13 mouse cellular contexts compared by ENCODE assay signal in the genomic region with DNA sequence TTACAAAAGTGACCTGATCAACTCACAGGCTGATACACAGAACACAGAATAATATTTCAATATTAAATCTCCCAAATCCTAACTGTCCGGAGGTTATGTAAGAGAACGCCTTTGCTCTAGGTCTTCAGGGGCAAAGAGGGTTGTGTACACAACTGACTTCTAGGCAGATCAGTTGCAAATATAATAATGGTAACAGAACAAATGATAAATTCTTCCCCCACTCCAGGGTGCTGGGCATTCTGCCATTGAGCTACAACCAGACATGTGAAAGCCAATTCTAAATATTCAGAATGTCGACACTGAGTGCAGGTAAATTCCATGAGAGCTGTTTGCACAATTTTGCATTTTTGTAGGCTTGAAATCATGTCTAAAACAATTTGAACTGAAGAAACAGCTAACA. TPM values are rescaled to one million over a fixed set of nuclear protein-coding genes. Genes with fewer than 3 reads are reported as not detected.
DNase-seq lines count a peak whose midpoint lies in the region; ATAC-seq and TF ChIP-seq lines count a peak whose summit lies in the region.
"Had no signal": no experiment of that assay in that cellular context is flagged by ENCODE, and none has a peak within 500 bp of the region (broad histone marks: within the 10 kb centered on the region; RNA-seq: fewer than 3 reads in every experiment).

No protein-coding gene starts in this region.

- no peak overlapping the region for H3K4me3 ChIP-seq in lung, postnatal 0 days (ENCODE audit: low read depth, low read length)
- H3K4me3 ChIP-seq in midbrain, embryonic 16.5 days (ENCODE audit: low read depth, low read length): no peak overlapping the region

- H3K9ac ChIP-seq in lung, postnatal 0 days (replicated peaks; ENCODE audit: low read depth): no peak overlapping the region
- H3K9ac ChIP-seq in midbrain, embryonic 16.5 days (ENCODE audit: low read depth, low read length): no peak overlapping the region
- H3K9ac ChIP-seq: forebrain, postnatal 0 days had no signal

- 40% methylated on average over 3 of the region's 3 CpGs for WGBS in lung, postnatal 0 days
- 81% methylated on average over 3 of the region's 3 CpGs for WGBS in midbrain, embryonic 16.5 days

- no peak overlapping the region for H3K27ac ChIP-seq in lung, postnatal 0 days (ENCODE audit: low read length)
- no peak overlapping the region for H3K27ac ChIP-seq in midbrain, embryonic 16.5 days (ENCODE audit: low read length)

- H3K9me3 ChIP-seq in lung, postnatal 0 days (ENCODE audit: low read length): no peaks in the 10 kb centered on the region
- H3K9me3 ChIP-seq in midbrain, embryonic 16.5 days (replicated peaks; ENCODE audit: control insufficient read depth, low read length, poor library complexity, severe bottlenecking): no peaks in the 10 kb centered on the region

- H3K27me3 ChIP-seq in lung, postnatal 0 days (replicated peaks; ENCODE audit: insufficient read depth, low read length): no peaks in the 10 kb centered on the region
- no peaks in the 10 kb centered on the region for H3K27me3 ChIP-seq in midbrain, embryonic 16.5 days (ENCODE audit: control insufficient read depth, insufficient read depth, low read depth, low read length)

- TF ChIP-seq EP300 in lung, postnatal 0 days (IDR thresholded peaks at IDR 0.05): no peak

- no peak for TF ChIP-seq CTCF in lung, postnatal 0 days (IDR thresholded peaks at IDR 0.05)

- ATAC-seq in lung, postnatal 0 days: no peak
- no peak for ATAC-seq in midbrain, embryonic 16.5 days
- ATAC-seq: forebrain, postnatal 0 days; intestine, embryonic 16.5 days had no signal

- H3K36me3 ChIP-seq in lung, postnatal 0 days (ENCODE audit: insufficient read depth, low read length): no peaks in the 10 kb centered on the region
- no peaks in the 10 kb centered on the region for H3K36me3 ChIP-seq in midbrain, embryonic 16.5 days (ENCODE audit: control insufficient read depth, insufficient read depth, low read length)

- peak; percentile 39 for DNase-seq in heart, postnatal 4 days
- DNase-seq in heart, adult 9 months (ENCODE audit: low spot score in 2 of 2): no peak
- DNase-seq in brain, adult 2 months (ENCODE audit: low read depth, low spot score): peak; percentile 67
- peak; percentile 70 for DNase-seq in cerebellum, adult 9-11 months
- DNase-seq in lung, postnatal 0 days (ENCODE audit: low spot score): peak; percentile 36
- DNase-seq in spleen, adult 18-20 months: no peak
- DNase-seq: forebrain, postnatal 0 days; gastrocnemius, postnatal 36 days; kidney, postnatal 25 days; thymus, postnatal 4 days had no signal

- no peak overlapping the region for H3K4me2 ChIP-seq in lung, postnatal 0 days (replicated peaks; ENCODE audit: low read depth, low read length)
- H3K4me2 ChIP-seq in midbrain, embryonic 16.5 days (ENCODE audit: low read length): no peak overlapping the region
- H3K4me2 ChIP-seq: midbrain, embryonic 11.5 days had no signal

- peaks cover 14% of the 10 kb centered on the region for H3K4me1 ChIP-seq in lung, postnatal 0 days (ENCODE audit: insufficient read depth, low read depth, low read length)
- H3K4me1 ChIP-seq in midbrain, embryonic 16.5 days (ENCODE audit: control insufficient read depth, insufficient read depth, low read length): peaks cover 29% of the 10 kb centered on the region

RNA-seq across cellular contexts. Expression of a gene that starts 3.9 kb away (rescaled TPM):
- 100 to 1,000 TPM; 311 to 312 TPM for total RNA-seq in heart, postnatal 4 days (2021)
- polyA plus RNA-seq in lung, postnatal 0 days (2015; fragmentation: Nextera tagmentation; extraction: Ambion mirVana): 523 and 525 TPM in 2 replicates
- polyA plus RNA-seq in midbrain, embryonic 16.5 days (2015; fragmentation: Nextera tagmentation; extraction: Ambion mirVana): 361 and 403 TPM in 2 replicates

Comparison
In these comparisons a context has a peak if more than half of its experiments do, and no peak if none do; other contexts are left out.
1. DNase-seq: peak in heart, postnatal 4 days (single experiment), brain, adult 2 months (single experiment), cerebellum, adult 9-11 months (single experiment) and lung, postnatal 0 days (single experiment); none in heart, adult 9 months (0 of 2) and spleen, adult 18-20 months (0 of 2).